Mouse (Mus musculus): Measurements from ENCODE around the gene Hdac10. TPM values are rescaled to one million over a fixed set of nuclear protein-coding genes. Genes with fewer than 3 reads are reported as not detected.

Hdac10 gene
- total RNA-seq, 2 experiments from 2014 or later, result 14.6 to 14.9 TPM

- DNase-seq (ENCODE audit: low spot score in 2 of 2), result no peak
These were observed 1.9 kb downstream of the Hdac10 start for GRCm38 (mm10) chr15:89126622-89127021.

DNA sequence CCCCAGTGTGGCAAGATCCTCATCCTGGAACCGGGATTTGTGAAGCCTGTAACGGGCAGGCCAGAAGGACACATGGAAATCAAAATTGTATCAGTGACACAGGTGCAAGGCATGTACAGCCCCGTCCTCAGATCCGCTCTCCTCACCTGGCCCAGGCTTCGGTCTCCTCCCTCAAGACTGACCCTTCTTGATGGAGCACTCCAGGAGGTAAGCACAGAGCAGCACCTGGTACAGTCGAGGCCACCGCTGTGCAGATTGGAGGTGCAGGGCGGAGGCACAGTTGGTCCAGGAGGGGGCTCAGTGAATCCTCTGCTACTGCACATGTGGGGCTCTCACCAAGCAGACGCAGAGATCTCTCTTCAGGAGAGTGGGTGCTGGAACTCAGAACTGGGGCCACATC, 3.1 kb downstream of the Hdac10 start:
- no peak for DNase-seq (ENCODE audit: low spot score in 2 of 2)

DNA sequence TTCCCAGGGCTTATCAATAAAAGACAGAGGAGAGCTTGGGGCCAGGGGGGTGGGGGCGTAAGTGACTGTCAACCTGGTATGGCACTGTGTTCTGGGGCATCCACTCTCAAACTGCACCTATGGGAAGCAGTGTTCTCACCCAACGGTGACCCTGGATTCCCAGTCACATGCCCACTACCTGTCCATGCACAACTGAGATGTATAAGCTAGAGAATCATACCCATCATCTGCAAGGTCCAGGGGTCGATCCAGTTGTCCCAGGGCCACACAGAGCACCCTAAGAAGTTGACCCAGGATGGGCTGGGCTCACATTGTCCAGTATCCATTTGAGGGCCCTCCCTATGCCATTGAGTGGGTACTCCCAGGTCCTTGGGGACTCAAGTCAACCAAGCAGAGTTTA, 4.2 kb downstream of the Hdac10 start:
- DNase-seq (ENCODE audit: low spot score in 2 of 2), result no peak

DNA sequence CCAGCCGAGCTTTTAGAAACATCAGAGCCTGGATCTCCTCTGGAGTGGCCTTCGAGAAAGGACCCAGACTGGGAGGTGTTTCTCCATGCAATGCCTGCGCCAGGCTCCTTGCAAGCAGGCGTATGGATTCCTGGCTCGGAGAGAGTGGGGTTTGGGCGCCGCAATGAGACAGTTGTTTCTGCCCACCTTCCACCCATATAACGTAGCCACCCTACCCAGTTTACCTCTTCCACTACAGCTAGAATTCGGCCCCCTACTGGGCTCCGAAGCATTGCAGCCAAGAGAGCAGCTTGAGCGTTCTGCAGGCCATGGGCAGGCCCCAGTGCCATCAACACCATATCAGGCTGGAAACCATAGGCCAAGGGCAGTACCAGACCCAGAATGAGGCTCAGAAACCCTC, 4.9 kb downstream of the Hdac10 start:
- DNase-seq (ENCODE audit: low spot score in 2 of 2), result peak in 1 of 2 experiments; percentile 49

GRCm38 (mm10) chr15:89122649-89123366, 5.7 kb downstream of the Hdac10 start, which contains the start of gene Tubgcp6:
Gene Tubgcp6 (minus strand): TSS chr15:89123112.
- DNase-seq (ENCODE audit: low spot score in 2 of 2), result peak; percentile 95 to 96

- no peak for DNase-seq (ENCODE audit: low spot score in 2 of 2)
These were observed 10.5 kb downstream of the Hdac10 start for GRCm38 (mm10) chr15:89118007-89118406.

DNA sequence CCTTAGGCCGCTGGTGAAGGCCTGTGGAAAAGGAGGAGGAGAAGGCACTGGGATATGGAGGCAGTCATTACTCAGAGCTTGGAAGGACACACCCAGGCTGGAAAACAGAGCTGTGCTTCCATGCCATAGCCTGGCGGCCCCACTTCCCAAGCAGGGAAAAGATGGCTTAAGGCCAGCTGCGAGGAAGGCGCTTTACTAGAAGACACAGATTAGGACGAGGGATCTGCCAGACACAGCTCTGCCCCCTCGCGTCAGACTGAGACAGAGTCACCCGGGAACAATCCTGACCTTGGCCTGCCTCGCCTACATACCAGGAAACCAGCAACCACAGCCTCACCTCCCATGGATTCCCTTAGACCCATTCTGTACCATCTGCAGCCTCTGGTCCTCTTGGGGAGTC, 18.4 kb downstream of the Hdac10 start:
- no peak for DNase-seq (ENCODE audit: low spot score in 2 of 2)

DNA sequence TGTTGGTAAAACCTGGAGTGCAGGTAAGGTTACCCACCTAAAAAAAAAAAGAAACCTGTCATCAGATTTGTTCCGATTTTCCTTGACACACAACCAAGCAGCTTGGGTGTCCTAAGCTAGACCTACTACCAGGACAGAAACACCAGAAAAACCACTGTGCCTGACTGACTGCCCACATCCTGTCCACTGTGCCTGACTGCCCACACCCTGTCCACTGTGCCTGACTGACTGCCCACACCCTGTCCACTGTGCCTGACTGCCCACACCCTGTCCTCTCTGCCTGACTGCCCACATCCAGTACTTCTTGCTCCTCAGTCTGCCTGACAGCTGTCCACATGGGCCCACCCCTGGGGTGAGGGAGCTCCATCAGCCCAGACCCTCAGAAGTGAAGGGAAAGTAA, 21.5 kb downstream of the Hdac10 start:
- no peak for DNase-seq (ENCODE audit: low spot score in 2 of 2)

DNA sequence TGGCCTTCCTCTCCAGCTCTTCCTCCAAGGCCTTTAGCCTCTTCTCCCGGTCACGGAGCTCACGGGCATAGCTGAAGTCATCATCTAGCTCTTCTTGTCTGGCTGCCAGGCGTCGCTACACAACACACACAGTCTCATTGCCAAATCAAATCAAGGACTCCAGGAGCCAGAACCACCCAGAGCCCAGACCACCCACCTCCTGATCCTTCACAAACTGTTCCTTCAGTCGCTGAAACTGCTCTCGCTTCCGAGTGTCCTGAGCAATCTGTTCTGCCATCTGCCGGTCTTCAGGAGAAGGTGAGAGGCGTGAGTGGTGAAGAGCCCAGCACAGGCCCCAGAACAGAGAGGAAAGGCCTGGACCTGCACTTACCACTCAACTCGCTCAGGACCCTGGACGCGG, 22.4 kb downstream of the Hdac10 start:
- no peak for DNase-seq (ENCODE audit: low spot score in 2 of 2)

GRCm38 (mm10) chr15:89104425-89104824, 24.1 kb downstream of the Hdac10 start:
- no peak for DNase-seq (ENCODE audit: low spot score in 2 of 2)

DNA sequence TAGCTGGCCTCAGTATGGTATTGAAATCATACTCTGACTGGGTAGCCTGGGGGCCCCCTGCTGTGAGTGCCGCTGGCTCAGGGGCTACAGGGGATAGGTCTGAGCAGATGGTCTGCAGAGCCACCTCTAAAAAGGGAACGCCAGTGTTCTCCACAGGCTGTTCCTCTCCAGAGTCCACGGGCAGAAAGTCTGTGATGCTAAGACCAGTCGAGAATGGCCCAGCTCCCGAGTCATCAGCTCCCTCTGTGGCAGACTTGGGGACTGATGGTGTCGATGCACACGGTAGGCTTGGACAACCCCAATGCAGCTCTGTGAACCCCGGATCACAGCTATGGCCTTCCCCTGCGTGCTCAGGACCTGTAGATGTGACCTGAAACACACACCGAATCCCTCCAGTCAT, 24.6 kb downstream of the Hdac10 start:
- no peak for DNase-seq (ENCODE audit: low spot score in 2 of 2)

DNA sequence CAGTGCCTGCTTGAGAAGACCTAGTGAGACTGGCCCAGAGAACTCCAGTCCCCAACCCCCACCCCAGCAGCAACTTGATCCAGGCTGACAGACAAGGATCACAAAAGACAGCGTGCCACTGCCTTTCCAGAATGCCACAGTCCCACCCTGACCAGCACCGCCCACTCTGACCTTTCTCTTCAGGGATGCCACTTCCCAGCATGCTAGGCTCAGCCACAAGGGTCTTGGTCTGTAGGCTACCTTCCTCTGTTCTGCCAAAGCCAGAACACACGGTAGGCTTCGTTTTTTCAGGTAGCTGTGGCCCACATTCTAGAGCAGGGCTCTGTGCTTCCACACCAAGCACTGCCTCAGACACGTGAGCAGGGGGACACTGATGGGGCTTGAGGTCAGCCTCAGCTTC, 25.9 kb downstream of the Hdac10 start:
- DNase-seq (ENCODE audit: low spot score in 2 of 2), result no peak

- no peak for DNase-seq (ENCODE audit: low spot score in 2 of 2)
These were observed 27.7 kb downstream of the Hdac10 start for GRCm38 (mm10) chr15:89100823-89101222.

- no peak for DNase-seq (ENCODE audit: low spot score in 2 of 2)
These were observed 29.9 kb downstream of the Hdac10 start for GRCm38 (mm10) chr15:89098616-89099015.

GRCm38 (mm10) chr15:89097450-89097849, 31.1 kb downstream of the Hdac10 start:
- DNase-seq (ENCODE audit: low spot score in 2 of 2), result peak in 1 of 2 experiments; percentile 45

DNA sequence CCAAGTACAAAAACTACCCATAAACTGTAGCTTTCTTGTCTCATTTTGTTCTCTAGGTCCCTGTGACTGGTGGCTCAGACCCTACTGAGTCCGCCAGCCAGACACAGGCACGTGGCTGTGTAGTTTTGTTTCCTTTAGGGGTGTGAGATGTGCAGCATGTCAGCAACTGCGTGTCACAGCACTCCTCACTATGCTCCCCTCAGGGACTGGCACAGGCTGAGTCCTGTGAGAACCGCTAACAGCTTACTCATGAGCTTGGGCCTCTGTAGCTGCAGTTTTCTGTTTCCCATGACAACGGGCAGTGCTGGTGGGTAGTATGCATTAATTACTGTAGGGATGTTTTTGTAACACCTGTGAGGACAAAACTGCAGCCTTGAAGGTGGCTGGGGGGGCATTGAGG, 36.3 kb downstream of the Hdac10 start:
- no peak for DNase-seq (ENCODE audit: low spot score in 2 of 2)

- DNase-seq (ENCODE audit: low spot score in 2 of 2), result no peak
These were observed 37.8 kb downstream of the Hdac10 start for GRCm38 (mm10) chr15:89090662-89091061.

DNA sequence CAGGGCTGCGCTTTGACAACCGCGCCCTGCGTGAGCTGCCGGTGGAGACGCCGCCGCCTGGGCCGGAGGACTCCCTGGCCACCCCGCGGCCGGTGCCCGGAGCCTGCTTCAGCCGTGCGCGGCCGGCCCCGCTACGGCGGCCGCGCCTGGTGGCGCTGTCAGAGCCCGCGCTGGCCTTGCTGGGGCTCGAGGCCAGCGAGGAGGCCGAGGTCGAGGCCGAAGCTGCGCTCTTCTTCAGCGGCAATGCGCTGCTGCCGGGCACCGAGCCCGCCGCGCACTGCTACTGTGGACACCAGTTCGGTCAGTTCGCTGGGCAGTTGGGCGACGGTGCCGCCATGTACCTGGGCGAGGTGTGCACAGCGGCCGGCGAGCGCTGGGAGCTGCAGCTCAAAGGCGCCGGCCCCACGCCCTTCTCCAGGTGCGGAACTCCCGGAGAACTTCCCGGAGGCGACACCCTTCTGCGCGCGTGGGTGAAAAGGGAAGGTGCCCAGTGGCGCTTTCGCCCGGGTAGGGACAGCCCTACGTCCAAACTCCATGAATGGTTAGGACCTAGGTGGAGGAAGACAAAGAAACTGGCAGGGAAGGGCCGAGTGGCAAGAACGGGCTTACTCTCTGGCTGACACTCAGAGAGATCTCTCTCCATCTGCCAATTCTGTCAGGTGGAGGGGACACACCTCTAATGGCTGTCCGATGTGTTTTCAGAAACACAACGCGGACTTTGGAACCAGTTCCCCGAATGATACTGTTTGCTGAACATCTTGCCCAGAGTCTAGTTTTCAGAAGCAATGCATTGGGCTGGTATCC, 39.0 kb downstream of the Hdac10 start:
- DNase-seq (ENCODE audit: low spot score in 2 of 2), result no peak

- DNase-seq (ENCODE audit: low spot score in 2 of 2), result peak; percentile 87 to 91
These were observed 39.8 kb downstream of the Hdac10 start, which contains the start of gene Selenoo for GRCm38 (mm10) chr15:89088607-89089247. Gene Selenoo (plus strand): TSS chr15:89089084.

DNA sequence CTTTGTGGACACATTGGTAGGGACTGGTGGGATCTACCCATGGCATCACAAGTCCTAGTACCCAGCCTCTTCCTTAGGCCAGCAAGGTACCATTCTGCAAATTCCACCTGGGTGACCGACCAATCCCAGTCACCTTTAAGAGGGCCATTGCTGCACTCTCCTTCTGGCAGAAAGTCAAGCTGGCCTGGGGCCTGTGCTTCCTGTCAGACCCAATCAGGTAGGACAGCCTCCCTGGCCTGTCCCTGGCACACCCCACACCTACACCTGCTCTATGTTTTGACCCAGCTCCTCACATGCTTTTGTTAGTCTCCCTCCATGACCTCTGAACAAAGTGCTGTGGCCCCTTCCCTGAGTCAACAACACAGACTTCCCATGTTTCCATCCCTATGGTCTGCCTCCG, 43.7 kb downstream of the Hdac10 start:
- DNase-seq (ENCODE audit: low spot score in 2 of 2), result no peak

GRCm38 (mm10) chr15:89083906-89084305, 44.6 kb downstream of the Hdac10 start:
- no peak for DNase-seq (ENCODE audit: low spot score in 2 of 2)
